Mouse (Mus musculus): ENCODE results near the gene Upk1a.

Gene Upk1a

GRCm38 (mm10) chr7:30572969-30573368, 39.7 kb downstream of the Upk1a start:
- no peak for DNase-seq (ENCODE audit: low spot score)

DNA sequence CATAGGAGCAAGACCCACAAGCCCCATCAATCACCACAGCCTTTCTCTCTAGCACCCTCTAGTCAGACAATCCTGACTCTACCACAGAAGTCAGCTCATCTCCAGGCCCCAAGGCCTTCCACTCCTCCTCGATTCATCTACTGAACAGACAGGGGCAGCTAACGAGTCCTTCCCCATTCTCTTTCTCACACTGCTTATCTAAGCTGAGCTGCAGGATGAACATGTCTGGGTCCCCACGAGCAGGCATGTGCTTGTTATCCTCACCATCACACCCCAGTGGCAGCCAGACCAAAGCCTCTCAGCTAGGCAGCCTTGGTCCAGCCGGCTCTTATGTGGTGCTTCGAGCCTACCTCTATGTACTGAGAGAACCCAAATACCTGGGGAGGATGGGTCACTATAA, 40.3 kb downstream of the Upk1a start:
- DNase-seq (ENCODE audit: low spot score), result no peak

DNA sequence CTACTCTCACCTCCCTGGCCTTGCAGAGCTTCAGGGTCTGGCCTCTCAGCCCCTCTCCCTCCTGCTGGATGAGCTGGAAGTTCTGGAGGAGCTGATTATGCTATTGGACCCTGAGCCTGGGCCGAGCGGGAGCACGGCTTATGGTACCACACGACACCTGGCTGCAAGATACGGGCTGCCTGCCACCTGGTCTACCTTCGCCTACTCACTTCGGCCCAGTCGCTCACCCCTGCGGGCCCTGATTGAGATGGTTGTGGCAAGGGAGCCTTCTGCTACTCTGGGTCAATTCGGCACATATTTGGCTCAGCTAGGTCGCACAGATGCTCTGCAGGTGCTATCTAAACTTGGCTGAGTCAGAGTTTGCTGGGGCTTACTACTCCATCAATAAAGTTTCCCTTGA, 45.1 kb downstream of the Upk1a start:
- DNase-seq (ENCODE audit: low spot score), result no peak

GRCm38 (mm10) chr7:30566033-30566432, 46.6 kb downstream of the Upk1a start:
- no peak for DNase-seq (ENCODE audit: low spot score)

DNA sequence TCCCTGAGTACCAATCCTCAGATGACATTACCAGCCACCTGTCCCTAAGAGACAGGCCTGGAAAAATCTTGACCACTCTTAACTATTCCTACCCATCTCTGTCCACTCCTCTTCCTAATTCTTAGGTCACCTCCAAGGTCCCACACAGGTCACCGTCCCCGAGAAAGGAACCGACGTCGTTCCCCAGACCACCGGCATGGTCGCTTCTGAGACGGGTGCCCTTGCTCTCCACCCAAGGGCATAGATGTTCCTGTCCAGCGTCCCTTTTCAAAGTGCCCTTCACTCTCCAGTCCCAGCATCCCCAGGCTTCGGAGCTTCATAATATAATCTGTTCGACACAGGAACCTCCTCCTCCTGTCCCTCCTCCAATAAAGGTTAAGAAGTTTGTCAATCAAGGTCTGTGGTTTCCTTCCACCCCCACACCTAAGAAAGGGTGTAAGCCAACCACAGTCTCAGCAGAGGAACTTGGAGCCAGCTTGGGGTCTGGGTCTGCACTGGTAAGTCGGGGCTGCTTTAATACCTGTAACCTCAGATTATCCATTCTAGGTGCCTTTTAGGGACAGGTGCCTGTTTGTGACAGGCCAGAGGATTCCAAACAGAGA, 47.6 kb downstream of the Upk1a start, which contains the start of gene Igflr1:
Igflr1 (plus strand) TSS at position 458 of the 602 bp plus-strand sequence.
- peak; percentile 29 for DNase-seq (ENCODE audit: low spot score)

DNA sequence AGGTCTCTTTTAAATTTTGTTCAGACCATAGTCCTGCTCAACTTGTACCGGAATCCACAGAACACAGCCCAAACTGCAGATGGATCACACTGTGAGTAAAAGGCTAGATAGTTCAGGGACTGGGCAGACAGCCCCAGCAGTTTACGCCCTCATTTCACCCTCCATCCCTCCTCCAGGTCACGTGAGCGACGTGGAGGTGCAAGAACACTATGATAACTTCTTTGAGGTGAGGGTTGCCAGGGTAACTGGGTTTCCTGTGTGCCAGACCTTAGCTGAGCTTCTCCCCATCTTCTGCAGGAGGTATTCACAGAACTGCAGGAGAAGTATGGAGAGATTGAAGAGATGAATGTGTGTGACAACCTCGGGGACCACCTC, 48.8 kb downstream of the Upk1a start:
- DNase-seq (ENCODE audit: low spot score), result peak; percentile 84

- DNase-seq (ENCODE audit: low spot score), result peak; percentile 96
Measured at GRCm38 (mm10) chr7:30563117-30563905, 49.3 kb downstream of the Upk1a start, which contains the start of the genes U2af1l4, Gm49396 and Psenen. Gene U2af1l4, plus strand, starts transcription at chr7:30563301. Gene Gm49396, plus strand, starts transcription at chr7:30563344. Gene Psenen, minus strand, starts transcription at chr7:30563627.

- no peak for DNase-seq (ENCODE audit: low spot score)
Measured at GRCm38 (mm10) chr7:30562526-30563116, 50.0 kb downstream of the Upk1a start.

DNA sequence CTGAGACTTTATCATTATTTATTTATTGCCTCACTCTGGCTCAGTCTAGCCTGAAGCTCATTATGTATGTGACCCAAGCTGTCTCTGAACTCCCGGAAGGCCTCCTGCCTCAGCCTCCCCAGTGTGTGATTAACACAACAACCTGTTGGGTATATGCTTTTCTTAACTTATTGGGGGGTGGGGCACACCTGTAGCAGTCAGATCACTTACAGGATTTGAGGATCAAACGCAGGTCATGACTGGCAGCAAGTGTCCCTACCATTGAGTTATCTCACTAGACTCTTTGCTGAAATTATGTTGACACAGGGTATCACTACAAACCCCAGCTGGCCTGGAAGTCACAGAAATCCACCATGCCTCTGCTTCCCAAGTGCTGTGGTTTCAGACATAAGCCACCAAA, 52.4 kb downstream of the Upk1a start:
- DNase-seq (ENCODE audit: low spot score), result no peak

- peak; percentile 90 for DNase-seq (ENCODE audit: low spot score)
Measured at GRCm38 (mm10) chr7:30559443-30559954, 53.1 kb downstream of the Upk1a start, which contains the start of gene Lin37. Gene Lin37, minus strand, starts transcription at chr7:30559838.

DNA sequence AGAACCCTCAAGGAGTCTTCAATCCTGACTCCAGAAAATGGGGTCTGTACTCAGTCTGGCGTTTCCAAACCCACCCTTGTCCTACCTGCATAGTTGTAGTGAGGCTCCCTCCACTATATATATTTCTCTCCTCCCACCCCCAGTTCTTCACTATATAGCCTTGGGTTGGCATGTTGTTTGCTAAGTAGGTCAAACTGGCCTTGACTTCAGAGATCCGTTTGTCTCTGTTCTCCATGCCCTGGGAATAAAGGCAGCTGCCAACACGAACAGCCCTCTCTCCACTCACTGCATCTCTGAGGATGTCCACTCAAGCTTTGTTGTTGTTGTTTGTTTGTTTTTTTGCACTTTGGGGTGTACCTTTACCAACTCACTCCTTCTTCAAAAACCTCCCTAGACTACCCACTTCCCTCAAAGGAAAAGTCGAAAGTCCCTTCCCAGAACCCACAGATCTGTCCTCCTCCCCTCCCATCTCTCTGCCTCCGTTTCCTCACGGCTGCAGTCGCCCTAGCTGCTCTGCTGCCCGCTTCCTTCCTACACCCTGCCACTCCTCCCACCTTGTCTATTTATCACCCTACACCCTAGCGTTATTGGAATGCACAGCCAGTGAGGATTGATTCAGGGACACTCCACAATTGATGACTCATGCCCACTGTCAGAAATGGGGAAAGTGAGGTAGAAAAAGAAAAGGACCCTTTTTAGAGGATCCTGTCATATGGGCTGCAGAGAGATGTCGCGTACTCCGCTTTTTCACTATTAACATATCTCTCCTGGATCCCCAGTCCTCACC, 53.8 kb downstream of the Upk1a start:
- no peak for DNase-seq (ENCODE audit: low spot score)

DNA sequence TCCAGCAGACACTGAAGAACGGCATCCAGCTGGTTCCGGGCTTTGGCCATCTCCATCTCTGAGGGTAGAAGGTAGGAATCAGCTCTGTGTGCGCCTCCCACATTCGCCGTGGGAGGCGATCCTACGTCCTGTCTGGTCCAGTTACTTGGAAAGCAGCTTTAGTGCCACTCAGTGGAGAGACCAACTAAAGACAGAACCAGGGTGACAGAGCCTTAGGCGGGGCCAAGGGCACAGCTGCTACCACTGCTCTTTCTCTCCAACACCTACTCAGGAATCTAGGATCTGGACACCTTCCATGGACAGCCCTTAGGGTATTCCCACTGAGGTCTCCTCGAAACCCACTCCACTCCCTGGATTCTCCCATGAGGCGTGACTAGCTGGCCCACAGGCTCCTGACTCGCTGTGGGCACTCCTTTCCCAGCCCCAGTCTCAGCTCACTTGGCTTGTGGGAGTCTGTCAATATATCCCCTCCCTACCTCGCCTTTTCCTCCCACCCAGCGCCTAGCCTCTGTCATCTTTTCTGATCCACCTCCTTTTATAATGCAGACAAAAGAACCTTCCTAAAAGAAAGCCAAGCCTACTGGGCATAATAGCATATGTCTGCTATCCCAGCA, 54.6 kb downstream of the Upk1a start:
- no peak for DNase-seq (ENCODE audit: low spot score)

GRCm38 (mm10) chr7:30556894-30557536, 55.6 kb downstream of the Upk1a start:
- DNase-seq (ENCODE audit: low spot score), result peak; percentile 29

GRCm38 (mm10) chr7:30553810-30554584, 58.6 kb downstream of the Upk1a start:
- no peak for DNase-seq (ENCODE audit: low spot score)

Data from T-cell, adult 2 months (primary cell).